Mouse (Mus musculus): ENCODE measurements around the gene Cdc14a. TPM values are rescaled to one million over a fixed set of nuclear protein-coding genes. Genes with fewer than 3 reads are reported as not detected.

Gene Cdc14a
- 21.2 TPM for polyA plus RNA-seq (2017; shearing (Covaris generic))

DNA sequence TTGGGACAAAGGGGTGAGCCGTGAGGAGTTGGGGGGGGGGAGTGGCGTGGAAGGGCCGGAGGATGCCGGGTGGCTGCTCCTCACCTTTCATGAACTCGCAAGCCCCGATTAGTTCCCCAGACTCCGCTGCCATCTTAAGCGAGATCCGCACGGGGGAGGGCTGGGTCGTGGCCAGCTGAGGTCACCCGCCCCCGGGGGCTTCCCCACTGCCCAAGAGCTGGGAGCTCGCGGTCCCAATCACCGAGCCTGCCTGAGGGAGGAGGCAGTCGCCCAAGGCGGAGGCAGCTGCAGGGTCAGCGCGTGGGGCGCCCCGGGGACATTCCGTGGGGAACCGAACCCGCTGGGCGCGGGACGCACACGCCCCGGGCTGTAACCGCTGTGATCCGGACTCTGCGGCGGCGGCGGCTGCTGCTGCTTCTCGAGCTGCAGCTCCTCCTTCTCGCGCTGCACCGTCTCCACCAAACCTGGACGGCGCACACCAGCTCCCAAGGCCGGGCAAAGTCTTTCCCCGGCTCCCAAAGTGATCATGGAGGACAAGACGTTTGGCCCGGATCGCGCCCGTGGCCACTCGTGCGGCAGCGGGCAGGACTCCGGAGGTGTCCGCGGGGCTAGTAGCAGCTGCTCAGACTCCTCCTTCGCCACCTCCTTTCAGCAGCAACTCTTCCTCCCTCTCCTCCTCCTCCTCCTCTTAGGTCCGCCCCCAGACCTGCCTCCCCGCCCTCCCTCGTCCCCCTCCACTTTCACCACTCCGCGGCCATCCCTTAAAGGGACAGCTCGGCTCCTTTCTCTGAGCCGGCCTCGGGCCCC, at the start of gene Cdc14a:
Gene Cdc14a (minus strand): TSS at position 680 of the 807 bp plus-strand sequence.

GRCm38 (mm10) chr3:116253077-116253531, 170.7 kb downstream of the Cdc14a start, which contains the start of gene Gpr88:
Gpr88 (minus strand) TSS chr3:116253503.

Other genes starting within 250 kb of the Cdc14a start
- not detected for gene Gpr88, start 170.5 kb downstream of the Cdc14a start, polyA plus RNA-seq (2017; shearing (Covaris generic))
- 47.8 TPM for gene Rtca, start 84.2 kb upstream of the Cdc14a start, polyA plus RNA-seq (2017; shearing (Covaris generic))
- gene Dbt, start 89.0 kb upstream of the Cdc14a start, polyA plus RNA-seq (2017; shearing (Covaris generic)): 19.8 TPM
- gene Lrrc39, start 138.9 kb upstream of the Cdc14a start, polyA plus RNA-seq (2017; shearing (Covaris generic)): 0.59 TPM
- 7.9 TPM for gene Sass6, start 170.9 kb upstream of the Cdc14a start, polyA plus RNA-seq (2017; shearing (Covaris generic))
- gene Trmt13, start 190.6 kb upstream of the Cdc14a start, polyA plus RNA-seq (2017; shearing (Covaris generic)): 48.1 TPM
- 92.8 TPM for gene Mfsd14a, start 238.6 kb upstream of the Cdc14a start, polyA plus RNA-seq (2017; shearing (Covaris generic))